Mouse (Mus musculus) heart, embryonic 16.5 days (tissue): ENCODE measurements around the gene Tssk6. TPM values are rescaled to one million over a fixed set of nuclear protein-coding genes. Genes with fewer than 3 reads are reported as not detected.
A peak's percentile ranks its signal among the peaks of the same experiment; 100 is the strongest.

Experiments used
- ATAC-seq: fragments of 200-750 bp; cut with Nextera tagmentation; replicated peaks from 2 replicates; pipeline ENCODE4 v1.8.0; 2017; ENCODE audit warnings: moderate number of reproducible peaks; ENCODE audit not compliant: insufficient read depth, low FRiP score; ENCODE audit errors: extremely low read depth
- H3K27ac ChIP-seq: fragments of 300-500 bp; sonication (generic); 2 replicates; pipeline ENCODE4 v1.5.1; 2014; ENCODE audit warnings: mild to moderate bottlenecking, low read length, control low read depth, moderate library complexity
- H3K27me3 ChIP-seq: fragments of 300-500 bp; sonication (generic); 2 replicates; pipeline ENCODE4 v1.6.1; 2014; ENCODE audit warnings: low read length, mixed read lengths; ENCODE audit not compliant: control insufficient read depth, insufficient read depth
- H3K36me3 ChIP-seq: fragments of 300-500 bp; sonication (generic); 2 replicates; pipeline ENCODE4 v1.6.1; 2014; ENCODE audit not compliant: control insufficient read depth, insufficient read depth
- H3K4me1 ChIP-seq: fragments of 300-500 bp; sonication (generic); 2 replicates; pipeline ENCODE4 v1.6.1; 2014; ENCODE audit warnings: low read length, mixed read lengths; ENCODE audit not compliant: control insufficient read depth, insufficient read depth
- H3K4me2 ChIP-seq: fragments of 300-500 bp; sonication (generic); 2 replicates; pipeline ENCODE4 v1.6.1; 2014; ENCODE audit warnings: low read depth, mild to moderate bottlenecking, control low read depth, low read length
- H3K4me3 ChIP-seq: fragments of 300-500 bp; sonication (generic); 2 replicates; pipeline ENCODE4 v1.5.1; 2014; ENCODE audit warnings: mild to moderate bottlenecking, control low read depth, low read length
- H3K9ac ChIP-seq: fragments of 300-500 bp; sonication (generic); 2 replicates; pipeline ENCODE4 v1.6.1; 2014; ENCODE audit warnings: low read length, control low read depth
- H3K9me3 ChIP-seq: fragments of 300-500 bp; sonication (generic); replicated peaks from 2 replicates; pipeline ENCODE4 v1.6.1; 2016; ENCODE audit warnings: low read length; ENCODE audit not compliant: control insufficient read depth
- WGBS: fragments of 180-500 bp; shearing (Covaris S2); extraction: QIAGEN DNeasy Blood & Tissue Kit; methylation state at CpG from one replicate; pipeline ENCODE4 v1.1.7; 2014; 5-methylcytosine and 5-hydroxymethylcytosine counted together
- polyA plus RNA-seq: library from polyadenylated mRNA; unstranded; fragments of >200 nt; fragmentation: Nextera tagmentation; extraction: Ambion mirVana; gene quantifications from 2 replicates; pipeline ENCODE4 v1.2.1, GENCODE M21; 2015

Gene Tssk6
- polyA plus RNA-seq, 1 experiment from 2014 or later: 2.0 TPM

GRCm38 (mm10) chr8:69870907-69871306 is 31.1 kb upstream of the Tssk6 start:
- Histone ChIP-seq H3K36me3 (no peaks in the 10 kb centered on the region), H3K4me1 (no peaks in the 10 kb centered on the region; the same call in 1 of the 2 replicates), H3K9me3 (no peaks in the 10 kb centered on the region), H3K4me2 (no peak overlapping the region), H3K4me3 (no peak overlapping the region), H3K27ac (no peak overlapping the region), H3K9ac (no peak overlapping the region), H3K27me3 (peaks cover 2% of the 10 kb centered on the region; the same call in 1 of the 2 replicates)
- 66% methylated on average over 6 of the region's 6 CpGs for WGBS
- no peak for ATAC-seq

- Histone ChIP-seq H3K9ac (no peak overlapping the region), H3K27ac (no peak overlapping the region), H3K36me3 (no peaks in the 10 kb centered on the region), H3K4me3 (no peak overlapping the region), H3K4me2 (no peak overlapping the region), H3K4me1 (no peaks in the 10 kb centered on the region), H3K27me3 (peaks cover 8% of the 10 kb centered on the region), H3K9me3 (no peaks in the 10 kb centered on the region)
- ATAC-seq: no peak
- WGBS: 11% methylated on average over 9 of the region's 9 CpGs
Observed at GRCm38 (mm10) chr8:69874155-69874554, 27.8 kb upstream of the Tssk6 start.

- Histone ChIP-seq H3K4me2 (no peak overlapping the region), H3K27me3 (peaks cover 13% of the 10 kb centered on the region), H3K4me3 (no peak overlapping the region), H3K9ac (no peak overlapping the region), H3K9me3 (no peaks in the 10 kb centered on the region), H3K27ac (no peak overlapping the region), H3K36me3 (no peaks in the 10 kb centered on the region), H3K4me1 (no peaks in the 10 kb centered on the region)
- WGBS: 75% methylated on average over 13 of the region's 13 CpGs
- ATAC-seq: no peak
Observed at GRCm38 (mm10) chr8:69874654-69875053, 27.3 kb upstream of the Tssk6 start.

GRCm38 (mm10) chr8:69876097-69876496 is 25.9 kb upstream of the Tssk6 start:
- peaks cover 27% of the 10 kb centered on the region for H3K27me3 ChIP-seq
- no peak overlapping the region for H3K9ac ChIP-seq
- ATAC-seq: no peak
- WGBS: 44% methylated on average over 10 of the region's 10 CpGs
- no peaks in the 10 kb centered on the region for H3K9me3 ChIP-seq
- H3K27ac ChIP-seq: no peak overlapping the region
- no peak overlapping the region for H3K4me3 ChIP-seq
- H3K4me2 ChIP-seq: no peak overlapping the region
- no peaks in the 10 kb centered on the region for H3K36me3 ChIP-seq
- H3K4me1 ChIP-seq: no peaks in the 10 kb centered on the region

- H3K4me1 ChIP-seq: peaks cover 7% of the 10 kb centered on the region; the same call in 1 of the 2 replicates
- H3K9ac ChIP-seq: no peak overlapping the region
- no peak for ATAC-seq
- H3K27ac ChIP-seq: no peak overlapping the region
- H3K36me3 ChIP-seq: no peaks in the 10 kb centered on the region
- peaks cover 36% of the 10 kb centered on the region for H3K27me3 ChIP-seq
- WGBS: 76% methylated on average over 10 of the region's 10 CpGs
- no peak overlapping the region for H3K4me2 ChIP-seq
- H3K4me3 ChIP-seq: no peak overlapping the region
- no peaks in the 10 kb centered on the region for H3K9me3 ChIP-seq
Observed at GRCm38 (mm10) chr8:69876967-69877366, 25.0 kb upstream of the Tssk6 start.

GRCm38 (mm10) chr8:69877396-69877795 is 24.6 kb upstream of the Tssk6 start:
- peaks cover 40% of the 10 kb centered on the region for H3K27me3 ChIP-seq
- H3K9me3 ChIP-seq: no peaks in the 10 kb centered on the region
- H3K9ac ChIP-seq: no peak overlapping the region
- no peak overlapping the region for H3K4me2 ChIP-seq
- no peak overlapping the region for H3K4me3 ChIP-seq
- WGBS: 86% methylated on average over 4 of the region's 4 CpGs
- H3K4me1 ChIP-seq: peaks cover 11% of the 10 kb centered on the region; the same call in 1 of the 2 replicates
- H3K36me3 ChIP-seq: no peaks in the 10 kb centered on the region
- H3K27ac ChIP-seq: no peak overlapping the region
- ATAC-seq: no peak

GRCm38 (mm10) chr8:69877992-69878391 is 24.0 kb upstream of the Tssk6 start:
- Histone ChIP-seq H3K4me3 (no peak overlapping the region), H3K4me1 (peaks cover 11% of the 10 kb centered on the region; the same call in 1 of the 2 replicates), H3K4me2 (no peak overlapping the region), H3K27me3 (peaks cover 46% of the 10 kb centered on the region), H3K27ac (no peak overlapping the region), H3K36me3 (no peaks in the 10 kb centered on the region), H3K9ac (no peak overlapping the region), H3K9me3 (no peaks in the 10 kb centered on the region)
- 67% methylated on average over 3 of the region's 3 CpGs for WGBS
- ATAC-seq: no peak

- Histone ChIP-seq H3K27ac (no peak overlapping the region), H3K4me1 (peaks cover 11% of the 10 kb centered on the region; the same call in 1 of the 2 replicates), H3K36me3 (no peaks in the 10 kb centered on the region), H3K9ac (no peak overlapping the region), H3K9me3 (no peaks in the 10 kb centered on the region), H3K4me2 (no peak overlapping the region), H3K4me3 (no peak overlapping the region), H3K27me3 (peaks cover 61% of the 10 kb centered on the region)
- no peak for ATAC-seq
- WGBS: 58% methylated on average over 8 of the region's 8 CpGs
Observed at GRCm38 (mm10) chr8:69879678-69880077, 22.3 kb upstream of the Tssk6 start.

- Histone ChIP-seq H3K9ac (no peak overlapping the region), H3K36me3 (no peaks in the 10 kb centered on the region), H3K4me2 (peak overlapping the region; percentile 61), H3K9me3 (no peaks in the 10 kb centered on the region), H3K4me3 (peak overlapping the region; percentile 49), H3K27ac (no peak overlapping the region), H3K4me1 (peaks cover 11% of the 10 kb centered on the region; the same call in 1 of the 2 replicates), H3K27me3 (peaks cover 72% of the 10 kb centered on the region)
- ATAC-seq: no peak
- 11% methylated on average over 37 of the region's 37 CpGs for WGBS
Observed at GRCm38 (mm10) chr8:69880841-69881240, 21.1 kb upstream of the Tssk6 start.
